Mouse (Mus musculus): ENCODE results near the gene Ano4. TPM values are rescaled to one million over a fixed set of nuclear protein-coding genes. Genes with fewer than 3 reads are reported as not detected.

Gene Ano4
- polyA plus RNA-seq, 1 experiment from 2014 or later: 0.64 TPM

GRCm38 (mm10) chr10:88983444-88983843 lies 361.1 kb downstream of the Ano4 start:
- no peaks in the 10 kb centered on the region for H3K27me3 ChIP-seq (replicated peaks)
- no peaks in the 10 kb centered on the region for H3K36me3 ChIP-seq
- no peak overlapping the region for H3K27ac ChIP-seq
- ATAC-seq (ENCODE audit: insufficient read depth, low FRiP score, low read depth): no peak
- no peak overlapping the region for H3K9ac ChIP-seq
- no peaks in the 10 kb centered on the region for H3K9me3 ChIP-seq
- WGBS: 29% methylated on average over 8 of the region's 8 CpGs
- H3K4me2 ChIP-seq: no peak overlapping the region
- no peaks in the 10 kb centered on the region for H3K4me1 ChIP-seq
- no peak overlapping the region for H3K4me3 ChIP-seq (replicated peaks)

- H3K36me3 ChIP-seq: no peaks in the 10 kb centered on the region
- H3K4me3 ChIP-seq (replicated peaks): no peak overlapping the region
- ATAC-seq (ENCODE audit: insufficient read depth, low FRiP score, low read depth): no peak
- H3K27ac ChIP-seq: no peak overlapping the region
- 71% methylated on average over 4 of the region's 4 CpGs for WGBS
- no peak overlapping the region for H3K9ac ChIP-seq
- H3K9me3 ChIP-seq: no peaks in the 10 kb centered on the region
- no peaks in the 10 kb centered on the region for H3K4me1 ChIP-seq
- no peaks in the 10 kb centered on the region for H3K27me3 ChIP-seq (replicated peaks)
- no peak overlapping the region for H3K4me2 ChIP-seq
Measured at GRCm38 (mm10) chr10:88979451-88979850, 365.1 kb downstream of the Ano4 start.

DNA sequence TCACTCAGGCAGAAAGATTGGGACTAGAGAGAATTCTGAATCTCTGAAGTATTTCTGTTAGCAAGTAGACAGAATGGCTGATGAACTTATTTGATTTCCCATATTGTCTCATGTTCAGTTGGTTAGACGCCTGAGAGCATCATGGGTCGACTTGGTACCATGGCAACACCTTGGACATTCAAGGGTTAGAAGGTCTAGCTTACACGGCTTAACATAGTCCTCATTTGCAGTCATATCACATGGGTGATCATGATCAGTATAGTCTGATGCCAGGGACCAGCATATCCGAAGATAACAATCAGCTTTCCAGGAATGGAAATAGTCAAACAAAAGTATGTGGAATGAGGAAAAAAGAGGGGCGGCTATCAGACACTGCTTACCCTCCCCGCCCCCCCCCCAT lies 365.6 kb downstream of the Ano4 start:
- Histone ChIP-seq H3K4me1 (no peaks in the 10 kb centered on the region), H3K36me3 (no peaks in the 10 kb centered on the region), H3K9me3 (no peaks in the 10 kb centered on the region), H3K9ac (no peak overlapping the region), H3K4me3 (replicated peaks) (no peak overlapping the region), H3K4me2 (no peak overlapping the region), H3K27ac (no peak overlapping the region), H3K27me3 (replicated peaks) (no peaks in the 10 kb centered on the region)
- ATAC-seq (ENCODE audit: insufficient read depth, low FRiP score, low read depth): no peak
- 79% methylated on average over 6 of the region's 6 CpGs for WGBS

DNA sequence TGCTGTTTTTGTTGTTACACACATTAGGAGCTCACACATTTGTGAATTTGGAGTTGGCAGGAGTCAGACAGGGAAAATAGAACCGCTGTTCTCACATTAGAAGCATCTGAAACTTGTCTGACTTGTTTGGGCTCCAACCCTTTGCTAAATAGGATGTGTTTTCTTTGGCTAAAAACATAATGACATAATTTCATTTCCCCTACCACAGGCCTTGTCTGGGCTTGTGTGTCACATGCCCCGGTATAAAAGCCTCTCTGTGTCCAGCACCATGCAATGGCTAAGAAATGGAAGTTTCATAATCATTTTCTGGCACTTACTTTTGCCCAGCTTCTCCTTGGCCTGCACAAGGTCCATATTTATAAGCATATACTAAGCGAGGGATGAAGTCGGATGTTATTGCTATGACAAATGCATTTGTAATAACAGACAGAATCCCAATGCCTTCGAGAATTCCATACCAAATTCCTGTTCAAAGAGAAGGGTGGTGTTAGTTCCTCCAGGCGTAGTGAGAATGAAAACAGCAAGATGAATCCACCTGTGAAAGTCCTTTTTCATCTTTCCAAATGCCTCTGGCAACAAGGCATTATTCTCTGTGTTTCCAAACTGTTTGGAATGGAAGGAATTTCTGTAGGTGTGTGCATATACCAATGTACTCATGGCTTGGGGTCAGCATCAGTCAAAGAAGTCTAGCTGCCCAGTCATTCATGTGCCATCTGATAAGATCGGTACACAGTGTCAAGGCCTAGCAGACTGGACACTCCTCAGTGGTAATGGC lies 373.4 kb downstream of the Ano4 start:
- Histone ChIP-seq H3K4me1 (no peaks in the 10 kb centered on the region), H3K36me3 (no peaks in the 10 kb centered on the region), H3K27ac (no peak overlapping the region), H3K4me2 (no peak overlapping the region), H3K27me3 (replicated peaks) (no peaks in the 10 kb centered on the region), H3K9me3 (no peaks in the 10 kb centered on the region), H3K4me3 (replicated peaks) (no peak overlapping the region), H3K9ac (no peak overlapping the region)
- no peak for ATAC-seq (ENCODE audit: insufficient read depth, low FRiP score, low read depth)
- WGBS: 61% methylated on average over 7 of the region's 7 CpGs

GRCm38 (mm10) chr10:88968586-88968985 lies 376.0 kb downstream of the Ano4 start:
- Histone ChIP-seq H3K27ac (no peak overlapping the region), H3K4me2 (no peak overlapping the region), H3K4me1 (no peaks in the 10 kb centered on the region), H3K27me3 (replicated peaks) (no peaks in the 10 kb centered on the region), H3K36me3 (no peaks in the 10 kb centered on the region), H3K4me3 (replicated peaks) (no peak overlapping the region), H3K9me3 (no peaks in the 10 kb centered on the region), H3K9ac (no peak overlapping the region)
- 84% methylated on average over 5 of the region's 5 CpGs for WGBS
- ATAC-seq (ENCODE audit: insufficient read depth, low FRiP score, low read depth): no peak

GRCm38 (mm10) chr10:88960791-88961190 lies 383.8 kb downstream of the Ano4 start:
- H3K36me3 ChIP-seq: no peaks in the 10 kb centered on the region
- no peak overlapping the region for H3K4me3 ChIP-seq (replicated peaks)
- 67% methylated on average over 5 of the region's 5 CpGs for WGBS
- no peaks in the 10 kb centered on the region for H3K27me3 ChIP-seq (replicated peaks)
- H3K4me1 ChIP-seq: no peaks in the 10 kb centered on the region
- H3K27ac ChIP-seq: no peak overlapping the region
- ATAC-seq (ENCODE audit: insufficient read depth, low FRiP score, low read depth): no peak
- no peak overlapping the region for H3K4me2 ChIP-seq
- H3K9ac ChIP-seq: no peak overlapping the region
- H3K9me3 ChIP-seq: no peaks in the 10 kb centered on the region

DNA sequence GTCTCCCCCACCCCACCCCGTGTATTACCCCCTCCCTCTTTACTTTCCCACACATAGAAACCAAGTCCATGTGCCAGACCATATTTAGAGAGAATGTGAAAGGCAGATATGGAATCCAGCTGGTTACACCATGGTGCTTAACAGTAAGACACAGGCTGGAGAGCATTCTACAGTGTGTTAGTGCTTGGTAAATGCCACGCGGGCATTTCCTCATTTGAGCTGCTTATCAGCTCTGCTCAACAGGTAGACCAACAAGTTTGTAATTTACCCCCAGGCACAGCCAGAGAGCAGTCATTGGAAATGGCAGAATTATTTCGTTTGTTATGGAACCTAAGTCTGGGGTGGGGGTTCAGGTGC lies 394.3 kb downstream of the Ano4 start:
- no peak for ATAC-seq (ENCODE audit: insufficient read depth, low FRiP score, low read depth)
- H3K4me2 ChIP-seq: no peak overlapping the region
- no peaks in the 10 kb centered on the region for H3K9me3 ChIP-seq
- H3K4me1 ChIP-seq: no peaks in the 10 kb centered on the region
- H3K36me3 ChIP-seq: no peaks in the 10 kb centered on the region
- no peak overlapping the region for H3K4me3 ChIP-seq (replicated peaks)
- H3K27me3 ChIP-seq (replicated peaks): no peaks in the 10 kb centered on the region
- 68% methylated on average over 4 of the region's 4 CpGs for WGBS
- no peak overlapping the region for H3K9ac ChIP-seq
- H3K27ac ChIP-seq: no peak overlapping the region

DNA sequence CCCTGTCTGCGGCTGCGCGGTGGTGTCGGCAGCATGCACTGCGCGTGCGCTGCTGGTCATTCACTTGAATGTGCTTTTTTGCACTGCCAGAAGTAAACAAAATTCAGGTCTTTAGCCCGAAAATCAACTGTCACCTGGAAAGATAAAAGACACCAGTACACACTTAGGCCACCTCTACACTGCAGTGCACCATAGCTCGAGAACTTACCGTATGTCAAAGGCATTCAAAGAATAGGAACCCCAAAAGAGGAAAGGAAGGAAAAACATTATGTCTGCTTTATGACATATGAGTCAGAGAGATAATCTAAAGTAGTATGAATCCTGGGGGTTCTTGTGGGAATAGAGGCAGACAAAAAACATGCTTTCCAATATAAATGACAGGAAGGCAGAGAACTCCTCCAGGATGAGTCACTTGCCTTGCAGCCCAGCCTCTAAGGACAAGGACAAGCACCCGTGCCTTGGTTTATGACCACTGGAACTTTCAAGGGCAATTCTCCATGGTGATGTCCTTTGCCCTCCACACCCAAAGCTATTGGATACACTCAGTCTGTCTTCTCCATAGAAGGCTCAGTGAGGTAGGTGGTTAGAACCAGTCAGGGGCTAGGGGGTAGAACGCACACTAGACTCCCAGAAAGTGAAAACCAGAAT lies 394.8 kb downstream of the Ano4 start:
- no peak overlapping the region for H3K4me3 ChIP-seq (replicated peaks)
- H3K36me3 ChIP-seq: no peaks in the 10 kb centered on the region
- no peaks in the 10 kb centered on the region for H3K27me3 ChIP-seq (replicated peaks)
- ATAC-seq (ENCODE audit: insufficient read depth, low FRiP score, low read depth): no peak
- no peak overlapping the region for H3K9ac ChIP-seq
- WGBS: 87% methylated on average over 12 of the region's 12 CpGs
- no peaks in the 10 kb centered on the region for H3K4me1 ChIP-seq
- H3K4me2 ChIP-seq: no peak overlapping the region
- no peak overlapping the region for H3K27ac ChIP-seq
- no peaks in the 10 kb centered on the region for H3K9me3 ChIP-seq

Other genes starting within 250 kb of the Ano4 start
- 14.3 and 15.6 TPM in 2 replicates for gene Gas2l3, start 99.2 kb upstream of the Ano4 start, polyA plus RNA-seq (2015; fragmentation: Nextera tagmentation; extraction: Ambion mirVana)
- gene Nr1h4, start 188.8 kb upstream of the Ano4 start, polyA plus RNA-seq (2015; fragmentation: Nextera tagmentation; extraction: Ambion mirVana): 9.9 and 12.0 TPM in 2 replicates

All from stomach, embryonic 15.5 days (tissue).